Mouse (Mus musculus): Measurements from ENCODE around the gene Rgs10. TPM values are rescaled to one million over a fixed set of nuclear protein-coding genes. Genes with fewer than 3 reads are reported as not detected.

Gene Rgs10
- polyA plus RNA-seq, 1 experiment from 2014 or later = 56.8 TPM

GRCm38 (mm10) chr7:128383189-128383725 lies 35.3 kb downstream of the Rgs10 start:
- no peaks in the 10 kb centered on the region for H3K36me3 ChIP-seq (ENCODE audit: control insufficient read depth, insufficient read depth, low read length)
- no peak for ATAC-seq (ENCODE audit: low read depth)
- 80% methylated on average over 7 of the region's 7 CpGs for WGBS
- no peaks in the 10 kb centered on the region for H3K9me3 ChIP-seq (ENCODE audit: control insufficient read depth, low read length)
- no peaks in the 10 kb centered on the region for H3K4me1 ChIP-seq (ENCODE audit: control insufficient read depth, insufficient read depth, low read length)
- no peaks in the 10 kb centered on the region for H3K27me3 ChIP-seq (ENCODE audit: control insufficient read depth, insufficient read depth, low read length)
- no peak overlapping the region for H3K4me3 ChIP-seq (ENCODE audit: low read depth, low read length)
- no peak overlapping the region for H3K4me2 ChIP-seq (ENCODE audit: low read depth, low read length)
- no peak overlapping the region for H3K9ac ChIP-seq (replicated peaks; ENCODE audit: low read depth, low read length)
- H3K27ac ChIP-seq (ENCODE audit: low read depth, low read length) = no peak overlapping the region

GRCm38 (mm10) chr7:128382527-128382860 lies 36.1 kb downstream of the Rgs10 start:
- Histone ChIP-seq H3K9ac (replicated peaks; ENCODE audit: low read depth, low read length) (no peak overlapping the region), H3K4me2 (ENCODE audit: low read depth, low read length) (no peak overlapping the region), H3K27me3 (ENCODE audit: control insufficient read depth, insufficient read depth, low read length) (no peaks in the 10 kb centered on the region), H3K27ac (ENCODE audit: low read depth, low read length) (no peak overlapping the region), H3K9me3 (ENCODE audit: control insufficient read depth, low read length) (no peaks in the 10 kb centered on the region), H3K36me3 (ENCODE audit: control insufficient read depth, insufficient read depth, low read length) (no peaks in the 10 kb centered on the region), H3K4me3 (ENCODE audit: low read depth, low read length) (no peak overlapping the region), H3K4me1 (ENCODE audit: control insufficient read depth, insufficient read depth, low read length) (no peaks in the 10 kb centered on the region)
- ATAC-seq (ENCODE audit: low read depth) = no peak
- 96% methylated on average over 6 of the region's 6 CpGs for WGBS

- 87% methylated on average over 14 of the region's 14 CpGs for WGBS
- ATAC-seq (ENCODE audit: low read depth) = no peak
- H3K9ac ChIP-seq (replicated peaks; ENCODE audit: low read depth, low read length) = no peak overlapping the region
- H3K4me2 ChIP-seq (ENCODE audit: low read depth, low read length) = no peak overlapping the region
- no peak overlapping the region for H3K4me3 ChIP-seq (ENCODE audit: low read depth, low read length)
- H3K9me3 ChIP-seq (ENCODE audit: control insufficient read depth, low read length) = no peaks in the 10 kb centered on the region
- H3K27me3 ChIP-seq (ENCODE audit: control insufficient read depth, insufficient read depth, low read length) = no peaks in the 10 kb centered on the region
- H3K4me1 ChIP-seq (ENCODE audit: control insufficient read depth, insufficient read depth, low read length) = no peaks in the 10 kb centered on the region
- no peaks in the 10 kb centered on the region for H3K36me3 ChIP-seq (ENCODE audit: control insufficient read depth, insufficient read depth, low read length)
- H3K27ac ChIP-seq (ENCODE audit: low read depth, low read length) = no peak overlapping the region
Measured at GRCm38 (mm10) chr7:128381811-128382526, 36.6 kb downstream of the Rgs10 start.

- no peak for ATAC-seq (ENCODE audit: low read depth)
- Histone ChIP-seq H3K4me2 (ENCODE audit: low read depth, low read length) (no peak overlapping the region), H3K36me3 (ENCODE audit: control insufficient read depth, insufficient read depth, low read length) (no peaks in the 10 kb centered on the region), H3K9ac (replicated peaks; ENCODE audit: low read depth, low read length) (no peak overlapping the region), H3K4me1 (ENCODE audit: control insufficient read depth, insufficient read depth, low read length) (no peaks in the 10 kb centered on the region), H3K9me3 (ENCODE audit: control insufficient read depth, low read length) (no peaks in the 10 kb centered on the region), H3K27ac (ENCODE audit: low read depth, low read length) (no peak overlapping the region), H3K4me3 (ENCODE audit: low read depth, low read length) (no peak overlapping the region), H3K27me3 (ENCODE audit: control insufficient read depth, insufficient read depth, low read length) (no peaks in the 10 kb centered on the region)
- WGBS = 92% methylated on average over 2 of the region's 2 CpGs
Measured at GRCm38 (mm10) chr7:128381001-128381400, 37.6 kb downstream of the Rgs10 start.

- ATAC-seq (ENCODE audit: low read depth) = no peak
- 67% methylated on average over 16 of the region's 16 CpGs for WGBS
Measured at GRCm38 (mm10) chr7:128379162-128379805, 39.3 kb downstream of the Rgs10 start.

GRCm38 (mm10) chr7:128376206-128376701 lies 42.3 kb downstream of the Rgs10 start:
- H3K4me1 ChIP-seq (ENCODE audit: control insufficient read depth, insufficient read depth, low read length) = no peaks in the 10 kb centered on the region
- H3K27ac ChIP-seq (ENCODE audit: low read depth, low read length) = no peak overlapping the region
- H3K9ac ChIP-seq (replicated peaks; ENCODE audit: low read depth, low read length) = no peak overlapping the region
- no peak for ATAC-seq (ENCODE audit: low read depth)
- no peaks in the 10 kb centered on the region for H3K27me3 ChIP-seq (ENCODE audit: control insufficient read depth, insufficient read depth, low read length)
- H3K36me3 ChIP-seq (ENCODE audit: control insufficient read depth, insufficient read depth, low read length) = no peaks in the 10 kb centered on the region
- no peak overlapping the region for H3K4me2 ChIP-seq (ENCODE audit: low read depth, low read length)
- H3K9me3 ChIP-seq (ENCODE audit: control insufficient read depth, low read length) = no peaks in the 10 kb centered on the region; the same call in 1 of the 2 replicates
- WGBS = 83% methylated on average over 11 of the region's 11 CpGs
- no peak overlapping the region for H3K4me3 ChIP-seq (ENCODE audit: low read depth, low read length)

More at GRCm38 (mm10) chr7:128379162-128379805, 39.3 kb downstream of the Rgs10 start:
- Histone ChIP-seq H3K4me1 (ENCODE audit: control insufficient read depth, insufficient read depth, low read length) (no peaks in the 10 kb centered on the region), H3K27ac (ENCODE audit: low read depth, low read length) (no peak overlapping the region), H3K4me3 (ENCODE audit: low read depth, low read length) (no peak overlapping the region), H3K36me3 (ENCODE audit: control insufficient read depth, insufficient read depth, low read length) (no peaks in the 10 kb centered on the region), H3K9ac (replicated peaks; ENCODE audit: low read depth, low read length) (no peak overlapping the region), H3K27me3 (ENCODE audit: control insufficient read depth, insufficient read depth, low read length) (no peaks in the 10 kb centered on the region), H3K9me3 (ENCODE audit: control insufficient read depth, low read length) (no peaks in the 10 kb centered on the region), H3K4me2 (ENCODE audit: low read depth, low read length) (no peak overlapping the region)

- WGBS = 96% methylated on average over 11 of the region's 11 CpGs
Measured at GRCm38 (mm10) chr7:128374156-128374555, 44.4 kb downstream of the Rgs10 start.

GRCm38 (mm10) chr7:128373751-128374150 lies 44.8 kb downstream of the Rgs10 start:
- Histone ChIP-seq H3K9me3 (ENCODE audit: control insufficient read depth, low read length) (no peaks in the 10 kb centered on the region; the same call in 1 of the 2 replicates), H3K9ac (replicated peaks; ENCODE audit: low read depth, low read length) (no peak overlapping the region), H3K27me3 (ENCODE audit: control insufficient read depth, insufficient read depth, low read length) (no peaks in the 10 kb centered on the region), H3K4me1 (ENCODE audit: control insufficient read depth, insufficient read depth, low read length) (no peaks in the 10 kb centered on the region), H3K4me3 (ENCODE audit: low read depth, low read length) (no peak overlapping the region), H3K36me3 (ENCODE audit: control insufficient read depth, insufficient read depth, low read length) (no peaks in the 10 kb centered on the region), H3K4me2 (ENCODE audit: low read depth, low read length) (no peak overlapping the region), H3K27ac (ENCODE audit: low read depth, low read length) (no peak overlapping the region)
- no peak for ATAC-seq (ENCODE audit: low read depth)
- WGBS = 86% methylated on average over 8 of the region's 8 CpGs

More at GRCm38 (mm10) chr7:128374156-128374555, 44.4 kb downstream of the Rgs10 start:
- no peaks in the 10 kb centered on the region for H3K27me3 ChIP-seq (ENCODE audit: control insufficient read depth, insufficient read depth, low read length)
- H3K27ac ChIP-seq (ENCODE audit: low read depth, low read length) = no peak overlapping the region
- H3K9ac ChIP-seq (replicated peaks; ENCODE audit: low read depth, low read length) = no peak overlapping the region
- H3K4me2 ChIP-seq (ENCODE audit: low read depth, low read length) = no peak overlapping the region
- H3K9me3 ChIP-seq (ENCODE audit: control insufficient read depth, low read length) = no peaks in the 10 kb centered on the region; the same call in 1 of the 2 replicates
- no peaks in the 10 kb centered on the region for H3K36me3 ChIP-seq (ENCODE audit: control insufficient read depth, insufficient read depth, low read length)
- no peaks in the 10 kb centered on the region for H3K4me1 ChIP-seq (ENCODE audit: control insufficient read depth, insufficient read depth, low read length)
- no peak overlapping the region for H3K4me3 ChIP-seq (ENCODE audit: low read depth, low read length)
- ATAC-seq (ENCODE audit: low read depth) = no peak

GRCm38 (mm10) chr7:128372331-128372730 lies 46.2 kb downstream of the Rgs10 start:
- Histone ChIP-seq H3K4me3 (ENCODE audit: low read depth, low read length) (no peak overlapping the region), H3K27me3 (ENCODE audit: control insufficient read depth, insufficient read depth, low read length) (no peaks in the 10 kb centered on the region), H3K9me3 (ENCODE audit: control insufficient read depth, low read length) (no peaks in the 10 kb centered on the region; the same call in 1 of the 2 replicates), H3K9ac (replicated peaks; ENCODE audit: low read depth, low read length) (no peak overlapping the region), H3K36me3 (ENCODE audit: control insufficient read depth, insufficient read depth, low read length) (no peaks in the 10 kb centered on the region), H3K4me2 (ENCODE audit: low read depth, low read length) (no peak overlapping the region), H3K27ac (ENCODE audit: low read depth, low read length) (no peak overlapping the region), H3K4me1 (ENCODE audit: control insufficient read depth, insufficient read depth, low read length) (no peaks in the 10 kb centered on the region)
- WGBS = 54% methylated on average over 3 of the region's 3 CpGs
- ATAC-seq (ENCODE audit: low read depth) = no peak

Data from neural tube, embryonic 14.5 days (tissue).